Mouse (Mus musculus) heart, embryonic 10.5 days (tissue): Measurements from ENCODE around the gene 4930447C04Rik. TPM values are rescaled to one million over a fixed set of nuclear protein-coding genes. Genes with fewer than 3 reads are reported as not detected.

Experiments
- DNase-seq: peaks from one replicate; pipeline ENCODE4 v3.0.0-alpha.2; 2017; ENCODE audit warnings: low spot score
- H3K27ac ChIP-seq: fragments of 300-500 bp; sonication (generic); 2 replicates; pipeline ENCODE4 v1.5.1; 2016; ENCODE audit warnings: mild to moderate bottlenecking
- H3K27me3 ChIP-seq: fragments of 300-500 bp; sonication (generic); 2 replicates; pipeline ENCODE4 v1.6.1; 2016; ENCODE audit warnings: mild to moderate bottlenecking; ENCODE audit not compliant: poor library complexity, insufficient read depth, severe bottlenecking
- H3K36me3 ChIP-seq: fragments of 300-500 bp; sonication (generic); 2 replicates; pipeline ENCODE4 v1.6.1; 2016; ENCODE audit warnings: mild to moderate bottlenecking, moderate library complexity
- H3K4me1 ChIP-seq: fragments of 300-500 bp; sonication (generic); 2 replicates; pipeline ENCODE4 v1.6.1; 2016; ENCODE audit warnings: mild to moderate bottlenecking
- H3K4me3 ChIP-seq: fragments of 300-500 bp; sonication (generic); 2 replicates; pipeline ENCODE4 v1.5.1; 2016; ENCODE audit warnings: mild to moderate bottlenecking, moderate library complexity
- H3K9me3 ChIP-seq: fragments of 300-500 bp; sonication (generic); 2 replicates; pipeline ENCODE4 v1.6.1; 2016; ENCODE audit warnings: mild to moderate bottlenecking, moderate library complexity
- WGBS: fragments of 180-500 bp; shearing (Covaris S2); methylation state at CpG from one replicate; pipeline ENCODE4 v1.1.7; 2016; 5-methylcytosine and 5-hydroxymethylcytosine counted together
- polyA plus RNA-seq: library from polyadenylated mRNA; unstranded; fragments of >200 nt; fragmentation: Nextera tagmentation; extraction: Ambion mirVana; gene quantifications from 2 replicates; pipeline ENCODE4 v1.2.1, GENCODE M21; 2016

The 4930447C04Rik gene
- polyA plus RNA-seq, 1 experiment from 2014 or later = 4.8 TPM

DNA sequence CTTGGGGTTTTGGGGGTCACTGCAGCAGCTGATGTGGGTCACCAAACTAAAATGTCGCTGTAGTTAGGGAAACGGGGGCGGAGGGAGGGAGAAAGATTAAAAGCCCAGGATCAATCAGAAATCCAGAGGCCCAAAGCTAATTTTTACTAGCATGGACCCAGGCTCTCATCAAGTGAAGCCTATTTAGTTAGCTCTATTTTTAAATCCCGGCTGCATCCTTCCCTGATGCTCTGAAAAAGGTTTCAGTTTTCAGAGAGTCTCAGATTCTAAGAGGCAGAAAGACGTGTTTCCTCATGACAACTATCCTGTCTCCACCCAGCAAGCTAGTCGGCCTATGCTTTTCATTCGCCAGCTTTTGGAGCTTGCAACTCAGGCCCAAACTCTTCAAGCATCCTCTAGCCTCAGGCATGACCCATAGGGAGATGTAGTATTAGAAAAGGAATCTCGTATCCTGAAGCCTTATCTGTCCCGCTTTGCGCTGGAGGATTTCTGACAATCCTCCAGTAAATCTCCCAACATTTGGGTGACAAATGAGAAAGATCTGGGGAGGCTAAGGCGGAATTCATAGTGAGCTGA lies 336 bp upstream of the 4930447C04Rik start:
- peak; percentile 72 for DNase-seq
- Histone ChIP-seq H3K4me3 (no peak overlapping the region), H3K27me3 (peaks cover 99% of the 10 kb centered on the region), H3K4me1 (peaks cover 25% of the 10 kb centered on the region), H3K9me3 (no peaks in the 10 kb centered on the region), H3K36me3 (no peaks in the 10 kb centered on the region), H3K27ac (no peak overlapping the region)
- 2% methylated on average over 11 of the region's 11 CpGs for WGBS

DNA sequence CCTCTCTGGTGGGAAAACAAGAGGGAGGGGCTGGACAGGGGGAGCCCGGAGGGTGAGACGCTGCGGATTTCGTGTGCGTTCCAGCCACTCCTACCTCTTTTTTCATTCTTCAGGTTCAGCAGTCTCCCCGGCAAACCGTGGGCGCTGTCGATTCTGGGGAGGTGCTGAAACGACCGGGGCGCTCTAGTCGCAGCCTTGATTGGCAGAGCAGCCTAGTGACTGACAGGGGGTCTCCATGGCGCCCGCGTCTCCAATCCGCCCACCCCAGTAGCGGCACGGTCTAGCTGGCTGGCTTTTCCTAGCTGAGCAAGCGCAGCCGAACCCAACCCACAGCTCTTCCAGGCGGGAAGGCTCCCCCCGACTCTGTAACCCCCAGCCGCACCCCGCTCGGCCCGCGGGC lies 958 bp downstream of the 4930447C04Rik start, which contains the start of gene Six6:
Gene Six6 (plus strand): TSS at position 277 of the 400 bp plus-strand sequence.
- Histone ChIP-seq H3K4me1 (peaks cover 14% of the 10 kb centered on the region), H3K36me3 (no peaks in the 10 kb centered on the region), H3K9me3 (no peaks in the 10 kb centered on the region), H3K27me3 (peaks cover 93% of the 10 kb centered on the region), H3K4me3 (peak within 1 kb of the TSS; percentile 52), H3K27ac (no peak within 1 kb of the TSS)
- peak; percentile 79 for DNase-seq
- 0% methylated on average over 28 of the region's 28 CpGs for WGBS

DNA sequence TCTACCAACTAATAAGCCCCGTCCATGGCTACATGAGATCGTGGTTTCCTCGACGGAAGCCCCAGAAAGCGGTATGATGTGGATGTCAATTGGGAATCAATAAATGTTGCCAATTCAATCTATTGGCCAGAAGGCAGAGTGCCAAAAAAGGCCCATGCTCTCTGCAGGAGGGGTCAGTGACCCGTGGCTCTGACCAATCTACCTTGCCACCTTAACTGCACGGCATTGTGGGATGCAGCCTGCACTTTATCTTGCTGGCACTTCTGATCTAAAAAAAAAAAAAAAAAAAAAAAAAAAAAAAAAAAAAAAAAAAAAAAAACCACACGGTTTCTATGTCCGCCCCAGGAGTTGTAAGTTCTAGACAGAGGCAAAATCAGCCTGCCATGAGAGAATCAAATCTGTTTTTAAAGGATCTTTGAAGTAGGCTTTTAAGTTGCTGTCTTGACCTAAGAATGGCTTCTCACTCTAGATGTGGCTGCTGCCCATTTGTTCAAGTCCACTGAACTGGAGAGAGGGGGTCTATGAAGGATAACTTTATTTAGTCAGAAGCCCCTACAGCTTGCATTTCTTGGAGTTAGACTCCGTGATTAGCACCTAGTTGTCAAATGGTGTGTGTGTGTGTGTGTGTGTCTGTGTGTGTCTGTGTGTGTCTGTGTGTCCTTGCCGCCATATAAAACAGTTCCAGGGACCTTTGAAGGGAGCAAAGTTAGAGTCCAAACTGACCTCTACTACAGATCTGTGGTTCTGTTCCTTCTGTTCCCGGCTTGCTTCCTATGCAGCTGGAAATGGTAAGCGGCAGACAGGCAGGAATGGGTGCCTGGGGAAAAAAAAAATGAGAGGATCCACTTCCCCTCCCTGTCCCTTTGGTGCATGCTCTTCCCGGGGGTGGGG lies 1.7 kb downstream of the 4930447C04Rik start:
- Histone ChIP-seq H3K27me3 (peaks cover 90% of the 10 kb centered on the region), H3K4me1 (peaks cover 14% of the 10 kb centered on the region), H3K4me3 (peak overlapping the region; percentile 52), H3K36me3 (no peaks in the 10 kb centered on the region), H3K9me3 (no peaks in the 10 kb centered on the region), H3K27ac (no peak overlapping the region)
- WGBS = 7% methylated on average over 14 of the region's 14 CpGs
- peak; percentile 61 for DNase-seq

DNA sequence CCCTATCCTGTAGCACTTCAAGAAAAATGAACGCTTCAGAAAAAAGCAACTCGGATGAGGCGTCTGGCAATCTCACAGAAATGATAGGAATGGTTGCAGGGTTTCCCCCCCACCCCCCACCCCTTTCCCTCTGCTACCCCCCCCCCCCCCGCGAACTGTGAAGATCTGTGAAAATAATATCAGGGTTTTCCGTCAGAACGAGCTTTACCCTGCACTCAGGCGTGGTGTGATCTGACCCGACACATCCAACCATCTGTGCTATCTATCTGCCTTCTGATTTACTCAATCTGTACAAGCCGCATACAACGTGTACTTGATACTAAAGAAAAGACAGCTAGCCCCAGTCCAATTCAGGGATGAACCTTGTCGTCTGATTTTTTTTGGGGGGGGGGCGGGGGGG lies 2.4 kb downstream of the 4930447C04Rik start:
- DNase-seq = no peak
- Histone ChIP-seq H3K27me3 (peaks cover 84% of the 10 kb centered on the region), H3K27ac (no peak overlapping the region), H3K4me3 (no peak overlapping the region), H3K36me3 (no peaks in the 10 kb centered on the region), H3K4me1 (peaks cover 14% of the 10 kb centered on the region), H3K9me3 (no peaks in the 10 kb centered on the region)
- WGBS = 6% methylated on average over 13 of the region's 13 CpGs

DNA sequence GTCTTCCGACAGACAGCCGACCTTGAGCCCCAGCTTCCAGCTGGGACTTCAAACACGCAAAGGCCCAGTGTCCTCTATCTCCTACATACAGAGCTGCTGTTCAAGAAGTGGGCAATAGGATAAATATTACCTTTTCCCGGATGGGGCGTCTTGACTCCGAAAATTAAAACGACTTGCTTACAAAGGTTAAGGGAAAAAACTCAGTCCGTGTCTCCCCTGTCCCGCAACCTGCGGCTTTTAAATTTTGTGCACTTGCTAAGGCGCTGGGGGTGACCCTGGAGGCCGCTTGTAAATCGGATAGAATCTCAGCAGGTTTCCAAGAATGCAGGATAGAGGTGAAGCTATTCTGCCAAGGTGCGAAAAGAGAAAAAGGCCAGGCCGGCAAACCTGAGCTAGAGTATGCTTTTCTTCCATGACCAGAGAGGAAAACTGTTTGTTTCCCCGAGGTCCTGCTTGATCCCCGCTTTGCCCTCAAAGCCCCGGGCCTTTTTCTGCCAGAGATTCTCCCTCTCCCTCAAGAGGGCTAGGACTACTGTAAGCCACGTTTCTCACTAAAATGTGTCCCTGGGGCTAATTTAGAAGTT lies 2.9 kb downstream of the 4930447C04Rik start:
- Histone ChIP-seq H3K27me3 (peaks cover 78% of the 10 kb centered on the region), H3K27ac (no peak overlapping the region), H3K4me1 (peaks cover 14% of the 10 kb centered on the region), H3K9me3 (no peaks in the 10 kb centered on the region), H3K36me3 (no peaks in the 10 kb centered on the region), H3K4me3 (no peak overlapping the region)
- DNase-seq = peak; percentile 71
- WGBS = 3% methylated on average over 19 of the region's 19 CpGs

DNA sequence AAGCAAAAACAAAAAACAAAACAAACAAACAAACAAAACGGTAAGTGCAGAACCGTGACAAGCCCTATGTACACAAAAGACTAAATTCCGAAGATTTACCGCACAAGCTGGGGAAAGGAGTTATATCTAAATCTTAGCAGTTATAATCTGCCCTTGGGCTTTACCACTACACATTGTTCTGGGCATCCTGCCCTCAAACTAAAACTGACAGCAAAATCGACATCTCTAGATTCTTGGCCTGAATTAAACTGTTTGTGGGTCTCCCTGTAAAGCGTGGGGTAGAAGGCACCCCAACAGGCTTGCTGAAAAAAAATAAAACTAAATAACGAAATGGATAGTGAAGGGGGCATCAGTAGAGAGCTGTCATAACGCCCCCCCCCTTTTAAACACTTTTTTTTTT lies 3.8 kb downstream of the 4930447C04Rik start:
- Histone ChIP-seq H3K27me3 (peaks cover 69% of the 10 kb centered on the region), H3K4me1 (peaks cover 14% of the 10 kb centered on the region), H3K27ac (no peak overlapping the region), H3K36me3 (no peaks in the 10 kb centered on the region), H3K4me3 (no peak overlapping the region), H3K9me3 (no peaks in the 10 kb centered on the region)
- DNase-seq = no peak
- WGBS = 38% methylated on average over 8 of the region's 8 CpGs

DNA sequence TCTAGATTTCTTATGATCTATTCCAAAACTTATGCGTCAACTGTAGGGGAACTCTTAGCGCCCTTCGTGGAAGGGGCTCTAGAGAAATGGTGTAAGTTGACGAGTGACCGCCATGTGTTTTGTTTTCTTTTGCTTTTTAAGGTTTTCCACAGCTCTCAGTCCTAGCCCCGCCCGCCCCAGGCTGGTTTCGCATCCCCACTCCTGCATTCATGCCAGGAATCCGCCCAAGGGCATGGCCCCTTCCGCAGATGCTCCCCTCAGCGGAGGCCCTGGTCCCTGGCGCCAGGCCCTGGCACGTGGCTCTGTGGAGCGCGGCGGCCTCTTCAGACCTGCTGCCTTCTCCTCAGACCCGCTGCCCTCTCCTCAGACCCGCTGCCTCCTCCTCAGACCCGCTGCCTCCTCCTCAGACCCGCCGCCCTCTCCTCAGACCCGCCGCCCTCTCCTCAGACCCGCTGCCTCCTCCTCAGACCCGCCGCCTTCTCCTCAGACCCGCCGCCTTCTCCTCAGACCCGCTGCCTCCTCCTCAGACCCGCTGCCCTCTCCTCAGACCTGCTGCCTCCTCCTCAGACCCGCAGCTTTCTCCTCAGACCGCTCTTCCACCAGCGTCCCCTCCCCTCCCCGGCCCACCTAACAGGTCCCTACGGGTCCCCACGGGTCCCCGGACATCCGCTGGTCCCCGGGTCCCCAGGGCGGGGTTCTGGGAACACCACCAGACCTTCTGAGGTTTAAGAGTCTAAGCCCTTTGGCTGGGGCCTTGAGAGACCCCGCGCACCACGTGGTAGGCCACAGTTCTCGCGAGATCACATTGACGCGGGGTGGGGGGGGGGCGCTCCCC lies 23.2 kb downstream of the 4930447C04Rik start:
- peak overlapping the region; percentile 86 for H3K27ac ChIP-seq
- no peaks in the 10 kb centered on the region for H3K36me3 ChIP-seq
- H3K4me1 ChIP-seq = peaks cover 9% of the 10 kb centered on the region
- 14% methylated on average over 46 of the region's 48 CpGs for WGBS
- H3K27me3 ChIP-seq = no peaks in the 10 kb centered on the region
- H3K9me3 ChIP-seq = no peaks in the 10 kb centered on the region
- peak; percentile 79 for DNase-seq
- peak overlapping the region; percentile 62 for H3K4me3 ChIP-seq

DNA sequence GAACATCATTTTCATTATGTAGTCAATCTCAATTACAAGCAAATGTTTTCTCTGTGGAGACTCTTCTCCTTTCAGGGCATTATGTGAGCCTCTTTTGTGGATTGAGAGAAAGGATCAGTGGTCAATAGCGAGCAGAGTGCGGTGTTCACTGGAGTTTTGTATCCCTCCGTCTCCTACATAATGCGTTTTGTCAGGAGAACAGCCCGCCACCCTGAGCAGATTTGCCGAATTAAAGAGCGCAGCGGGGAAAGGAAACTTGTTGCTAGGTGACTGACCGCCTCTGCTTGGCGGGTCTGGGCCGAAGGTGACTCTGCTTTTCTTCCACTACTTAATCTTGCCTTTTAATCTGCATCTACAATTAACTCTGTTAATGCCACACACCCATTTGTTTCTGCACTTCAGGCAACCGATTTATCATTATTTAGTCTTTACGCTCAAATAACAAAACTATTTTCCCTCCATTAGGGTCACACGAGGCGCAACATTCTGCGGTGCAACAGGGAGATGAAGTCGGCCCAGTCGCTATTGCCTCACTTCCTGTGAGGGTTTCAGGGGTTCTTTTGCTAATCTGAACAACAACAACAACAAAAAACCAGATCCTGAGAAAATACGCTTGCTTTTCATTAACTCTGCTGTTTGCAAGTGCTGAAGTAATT lies 86.1 kb downstream of the 4930447C04Rik start:
- Histone ChIP-seq H3K4me3 (peak overlapping the region; percentile 42), H3K27me3 (peaks cover 90% of the 10 kb centered on the region), H3K9me3 (no peaks in the 10 kb centered on the region), H3K36me3 (no peaks in the 10 kb centered on the region), H3K27ac (no peak overlapping the region), H3K4me1 (no peaks in the 10 kb centered on the region)
- no peak for DNase-seq
- WGBS = 3% methylated on average over 19 of the region's 19 CpGs

DNA sequence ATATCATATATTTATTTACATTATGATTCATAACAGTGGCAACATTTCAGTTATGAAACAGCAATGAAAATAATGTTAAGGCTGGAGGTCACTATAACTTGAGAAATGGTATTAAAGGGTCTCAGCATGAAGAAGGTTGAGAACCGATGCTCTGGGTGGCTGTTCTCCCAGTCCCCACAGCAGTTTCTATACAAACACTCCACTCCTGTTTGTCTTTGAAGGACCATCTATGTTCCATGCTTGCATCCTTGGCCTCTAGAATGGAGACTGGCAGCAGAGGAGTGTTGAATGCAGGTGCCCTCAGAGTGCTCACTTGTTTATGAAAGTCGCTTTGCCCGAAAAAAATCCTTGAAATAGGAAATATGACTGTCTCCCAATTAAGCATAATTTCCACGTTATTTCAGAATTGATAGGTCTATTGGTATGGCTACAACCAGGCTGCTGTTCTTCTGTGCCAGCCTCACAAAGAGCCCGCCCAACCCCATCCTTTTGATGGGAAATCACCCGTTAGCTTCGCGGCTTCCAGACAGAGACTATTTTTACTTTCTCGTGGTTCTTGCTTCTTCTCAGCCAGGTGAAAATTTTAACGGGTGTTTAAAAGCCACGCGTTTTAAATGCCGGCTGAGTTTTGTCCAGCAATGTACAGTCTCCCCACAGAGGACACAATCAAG lies 87.0 kb downstream of the 4930447C04Rik start:
- peaks cover 90% of the 10 kb centered on the region for H3K27me3 ChIP-seq
- H3K4me3 ChIP-seq = no peak overlapping the region
- no peaks in the 10 kb centered on the region for H3K4me1 ChIP-seq
- H3K9me3 ChIP-seq = no peaks in the 10 kb centered on the region
- WGBS = 41% methylated on average over 13 of the region's 13 CpGs
- H3K27ac ChIP-seq = no peak overlapping the region
- DNase-seq = no peak
- H3K36me3 ChIP-seq = no peaks in the 10 kb centered on the region

DNA sequence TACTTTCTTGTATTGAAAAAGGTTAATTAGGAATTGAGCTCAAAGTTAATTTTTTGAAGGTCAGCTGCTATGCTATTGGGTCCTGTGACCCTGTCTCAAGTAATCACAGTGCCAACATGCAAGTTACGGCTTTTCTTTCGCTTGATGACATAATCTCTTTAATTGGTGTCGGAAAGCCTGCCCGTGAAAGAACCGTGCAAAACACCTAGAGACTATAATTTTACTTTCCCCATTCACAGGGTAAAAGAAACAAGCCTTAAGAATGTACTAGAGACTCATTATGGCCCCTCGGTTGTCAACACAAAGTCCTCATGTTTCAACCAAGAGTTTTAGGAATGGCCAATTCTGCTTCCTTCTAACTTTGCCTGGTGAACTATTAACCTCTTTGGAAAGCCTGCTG lies 88.3 kb downstream of the 4930447C04Rik start:
- peaks cover 98% of the 10 kb centered on the region for H3K27me3 ChIP-seq

DNA sequence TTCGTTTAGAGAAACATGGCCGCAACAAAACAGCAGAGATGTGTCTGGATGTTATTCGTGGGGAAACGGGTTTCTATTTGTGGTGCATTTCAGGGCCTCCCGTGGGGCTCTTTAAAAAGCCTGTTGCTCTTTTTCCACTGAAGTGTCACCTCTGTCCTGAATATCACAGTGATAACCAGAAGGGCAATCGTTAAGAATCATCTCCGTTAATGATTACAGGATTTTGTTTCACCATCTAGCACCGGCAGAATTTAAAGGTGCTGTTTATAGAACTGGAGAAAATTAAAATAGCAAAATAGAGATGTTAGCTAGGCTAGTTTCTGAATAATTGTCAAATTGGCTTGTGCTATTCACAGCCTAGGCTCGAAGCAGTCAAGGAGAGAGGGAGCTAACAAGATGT lies 90.4 kb downstream of the 4930447C04Rik start:
- peaks cover 96% of the 10 kb centered on the region for H3K27me3 ChIP-seq
- H3K27ac ChIP-seq = no peak overlapping the region
- 51% methylated on average over 9 of the region's 9 CpGs for WGBS
- no peaks in the 10 kb centered on the region for H3K36me3 ChIP-seq
- H3K9me3 ChIP-seq = no peaks in the 10 kb centered on the region
- no peaks in the 10 kb centered on the region for H3K4me1 ChIP-seq
- DNase-seq = no peak
- no peak overlapping the region for H3K4me3 ChIP-seq

More for the DNA sequence above, 88.3 kb downstream of the 4930447C04Rik start:
- Histone ChIP-seq H3K4me1 (no peaks in the 10 kb centered on the region), H3K4me3 (no peak overlapping the region), H3K27ac (no peak overlapping the region), H3K36me3 (no peaks in the 10 kb centered on the region), H3K9me3 (no peaks in the 10 kb centered on the region)
- 73% methylated on average over 6 of the region's 6 CpGs for WGBS
- no peak for DNase-seq

DNA sequence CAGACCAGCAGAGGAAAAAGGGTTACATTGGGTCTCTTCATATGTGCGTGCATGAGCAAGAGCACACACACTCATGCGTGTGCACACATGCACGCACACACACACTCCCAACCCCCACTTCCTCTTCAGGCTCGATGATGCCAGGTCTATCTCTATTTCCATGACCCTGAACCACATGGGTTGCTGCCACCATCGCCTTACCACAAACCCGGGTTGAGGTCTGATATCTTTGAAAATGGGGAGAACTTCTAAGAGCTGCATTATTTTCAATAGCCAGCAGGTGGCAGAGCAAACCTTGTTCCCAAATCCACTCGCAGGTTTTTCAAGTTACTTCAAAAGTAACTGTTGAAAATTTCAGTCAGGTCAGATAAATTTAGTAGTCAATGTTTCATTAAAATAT lies 92.8 kb downstream of the 4930447C04Rik start:
- H3K27me3 ChIP-seq = peaks cover 76% of the 10 kb centered on the region
- H3K36me3 ChIP-seq = no peaks in the 10 kb centered on the region
- WGBS = 27% methylated on average over 7 of the region's 7 CpGs
- no peak overlapping the region for H3K4me3 ChIP-seq
- no peaks in the 10 kb centered on the region for H3K9me3 ChIP-seq
- H3K4me1 ChIP-seq = peaks cover 7% of the 10 kb centered on the region; the same call in 1 of the 2 replicates
- DNase-seq = no peak
- no peak overlapping the region for H3K27ac ChIP-seq
